Mouse (Mus musculus) colon, adult 2 months (tissue): Measurements from ENCODE around the gene Sohlh2. TPM values are rescaled to one million over a fixed set of nuclear protein-coding genes. Genes with fewer than 3 reads are reported as not detected.

ENCODE experiments used
- polyA plus RNA-seq: library from polyadenylated mRNA; depleted of rRNA; stranded (reverse); fragments of >200 nt; gene quantifications from 2 replicates; pipeline ENCODE4 v1.2.3, GENCODE M21; 2012; rRNA removed

The Sohlh2 gene
- not detected in 2 replicates for polyA plus RNA-seq

DNA sequence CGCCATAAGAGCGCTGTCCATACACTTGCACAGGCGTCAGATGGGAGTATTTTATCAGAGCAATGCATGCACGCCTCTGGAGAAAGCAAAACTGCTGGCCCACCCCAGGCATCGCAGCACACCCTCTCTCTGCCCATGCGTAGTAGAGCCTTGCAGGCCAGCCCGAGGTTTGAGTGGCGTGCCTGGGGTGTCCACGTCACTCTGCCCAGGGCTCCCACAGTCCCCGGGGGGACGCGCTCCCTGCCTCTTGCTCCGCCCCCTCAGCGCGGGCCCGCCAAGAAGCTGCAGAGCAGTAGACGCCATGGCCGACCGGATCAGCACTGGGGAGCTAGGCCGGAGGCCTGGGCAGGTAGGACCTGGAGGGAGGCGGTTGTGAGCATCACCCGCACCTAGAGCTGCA, at the start of gene Sohlh2:
Gene Sohlh2 (plus strand): TSS at position 263 of the 400 bp plus-strand sequence.

DNA sequence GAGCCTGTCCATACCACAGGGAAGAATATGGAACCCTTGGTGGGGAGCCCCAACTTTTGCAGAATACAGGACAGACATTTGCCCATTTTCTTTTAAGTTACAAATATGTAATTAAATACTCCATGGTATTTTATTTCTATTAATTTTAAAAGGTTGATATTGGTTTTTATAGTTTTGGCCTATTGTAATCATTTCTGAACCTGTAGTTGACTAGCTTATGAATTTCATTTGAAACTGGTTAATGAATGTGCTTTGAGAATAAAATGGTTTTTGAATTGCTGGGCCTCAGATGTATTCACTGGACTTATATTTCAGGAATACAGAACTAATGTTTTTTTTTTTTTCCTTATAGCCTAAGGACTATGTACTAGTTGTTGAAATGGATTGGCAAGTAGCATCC, 44.8 kb upstream of the Sohlh2 start, which contains the start of gene Ccdc169:
Gene Ccdc169 (plus strand): TSS at position 301 of the 400 bp plus-strand sequence.

DNA sequence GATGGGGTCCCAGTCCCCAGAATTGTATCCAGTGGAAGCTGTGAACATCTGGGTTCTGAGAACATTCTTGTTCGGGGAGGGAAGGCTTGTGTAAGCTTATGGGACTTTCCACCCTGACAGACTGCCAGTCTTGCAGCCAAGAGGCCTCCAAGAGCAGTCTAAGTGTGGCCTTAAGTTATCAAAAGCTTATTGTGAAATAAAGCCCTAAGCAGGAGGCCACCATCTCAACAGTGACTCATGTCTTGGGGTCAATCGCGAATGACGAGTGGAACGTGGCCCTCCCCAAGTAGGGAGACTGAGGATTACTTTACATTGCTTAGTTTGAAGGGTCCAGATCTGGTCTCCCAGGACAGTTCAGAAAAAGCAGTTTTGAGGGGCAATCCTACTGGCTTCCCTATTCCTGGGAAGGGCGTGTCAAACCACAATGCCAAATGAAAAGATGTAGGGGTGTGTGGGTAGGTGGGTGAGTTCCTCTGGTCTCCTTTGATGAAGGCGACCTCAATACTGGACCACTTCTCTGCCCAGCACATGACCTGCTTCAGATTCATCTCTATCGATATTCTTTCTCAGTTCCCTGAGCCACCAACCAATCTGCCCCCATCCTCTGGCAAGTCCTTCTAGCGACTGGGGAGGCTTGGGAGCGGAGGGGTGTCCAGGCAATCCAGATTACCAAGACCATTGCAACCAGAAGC, 60.0 kb downstream of the Sohlh2 start, which contains the start of gene Dclk1:
Gene Dclk1 (plus strand): TSS at position 635 of the 692 bp plus-strand sequence.

Other genes with a start within 250 kb of the Sohlh2 start
- 0.24 and 0.47 TPM in 2 replicates for gene Ccna1, start 126.5 kb upstream of the Sohlh2 start, polyA plus RNA-seq
- gene Spg20, start 69.9 kb upstream of the Sohlh2 start, polyA plus RNA-seq = 5.1 and 5.3 TPM in 2 replicates
- not detected in 2 replicates for gene Ccdc169, start 44.7 kb upstream of the Sohlh2 start, polyA plus RNA-seq
- 4.8 and 5.0 TPM in 2 replicates for gene Dclk1, start 60.3 kb downstream of the Sohlh2 start, polyA plus RNA-seq